Mouse (Mus musculus) layer of hippocampus, postnatal 14 days (tissue): ENCODE measurements at regions not wholly inside any gene's neighbourhood (a gene's known extent, or its start where the extent isn't known, plus 50 kb on each side); places are given as distances from the start of the nearest gene placed in this dataset.
A peak's percentile ranks its signal among the peaks of the same experiment; 100 is the strongest.
"Not testable (repeated sequence)": the region's sequence is repeated elsewhere in the genome, so short reads cannot be mapped to it uniquely, and the experiment has no call there.

Experiments
- DNase-seq, 2 experiments: peaks; one replicate each; pipeline ENCODE4 v3.0.0; 2021 to 2022; ENCODE audit warnings: low spot score in 2 of 2, mixed read lengths in 1 of 2

DNA sequence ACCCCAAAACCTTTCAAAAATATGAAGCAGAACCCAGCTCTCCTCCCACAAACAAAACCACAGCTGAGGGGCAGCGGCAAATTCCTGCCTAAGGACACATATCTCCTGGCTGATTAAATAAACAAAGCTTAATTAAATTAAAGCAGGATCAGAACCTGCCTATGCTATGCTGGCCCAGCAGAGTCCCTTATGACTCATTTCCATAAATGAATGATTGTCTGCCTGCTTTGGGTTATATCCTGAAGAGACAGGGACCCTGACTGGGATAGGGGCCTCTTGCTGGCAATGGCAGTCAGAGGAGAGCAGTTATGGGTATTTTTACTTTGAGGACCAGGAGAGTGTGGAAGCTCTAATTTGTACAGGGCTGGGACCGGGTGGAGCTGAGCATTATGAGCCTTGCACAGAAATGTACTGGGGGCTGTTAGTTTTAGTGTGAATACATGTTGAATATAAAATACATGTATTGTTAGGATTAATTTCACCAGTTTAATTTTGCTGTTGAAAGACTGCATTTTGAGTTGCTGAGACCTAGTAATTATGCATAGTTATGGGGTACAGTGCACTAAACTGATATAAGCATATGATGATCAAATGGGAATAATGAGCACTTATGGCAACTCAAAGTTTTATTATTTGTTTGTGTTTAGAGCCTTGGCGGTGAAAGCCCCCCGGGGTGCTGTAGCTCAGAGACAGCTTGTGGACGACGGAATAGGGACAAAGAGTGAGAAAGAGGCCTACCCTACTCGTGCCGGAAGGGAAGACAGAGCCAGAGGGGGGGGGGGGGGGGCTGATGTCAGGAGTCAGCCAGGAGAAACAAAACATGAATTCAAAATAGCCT is 156.7 kb downstream of the Cartpt start:
- no peak for DNase-seq

DNA sequence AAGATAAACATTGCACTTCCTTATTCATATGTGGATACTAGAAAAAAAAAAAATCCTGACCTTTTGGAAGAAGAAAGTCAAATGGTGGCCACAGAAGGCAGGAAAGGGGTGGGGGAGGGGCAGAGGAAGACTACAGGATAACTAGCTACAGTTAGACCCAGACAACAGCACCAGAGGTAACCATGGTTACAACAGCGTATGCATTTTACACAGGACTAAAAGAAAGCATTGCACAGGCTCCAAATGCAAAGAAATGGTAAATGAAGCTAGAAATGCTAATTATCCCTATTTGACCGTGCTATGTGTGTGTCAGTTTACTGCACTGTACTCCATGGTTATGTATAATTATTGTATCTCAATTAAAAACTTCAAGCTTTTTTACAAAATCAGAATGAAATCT is 158.4 kb downstream of the Cartpt start:
- DNase-seq: no peak

- DNase-seq: no peak
Observed at GRCm38 (mm10) chr13:99741981-99742380, 158.9 kb downstream of the Cartpt start.

DNA sequence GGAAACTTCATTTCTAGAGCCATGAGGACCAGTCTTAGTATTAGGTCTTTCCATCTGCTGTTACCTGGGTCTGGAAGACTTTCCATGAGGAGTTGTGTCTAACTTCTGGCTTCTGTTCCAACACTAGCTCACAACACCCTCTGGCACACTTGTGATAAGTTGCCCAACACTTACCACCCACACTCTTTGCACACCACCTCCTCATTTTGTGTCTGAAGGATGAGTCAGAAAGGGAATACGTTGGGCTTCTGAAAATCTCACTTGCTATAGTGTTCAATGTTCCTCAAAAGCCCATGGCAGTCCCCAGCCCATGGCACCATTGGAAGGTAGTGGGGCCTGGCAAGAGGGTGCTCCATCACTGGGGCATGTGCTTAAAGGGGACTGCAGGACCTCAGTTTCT is 161.5 kb downstream of the Cartpt start:
- DNase-seq: no peak

- DNase-seq: peak in 1 of 2 experiments; percentile 83
Observed at GRCm38 (mm10) chr13:99737271-99737670, 163.6 kb downstream of the Cartpt start.

DNA sequence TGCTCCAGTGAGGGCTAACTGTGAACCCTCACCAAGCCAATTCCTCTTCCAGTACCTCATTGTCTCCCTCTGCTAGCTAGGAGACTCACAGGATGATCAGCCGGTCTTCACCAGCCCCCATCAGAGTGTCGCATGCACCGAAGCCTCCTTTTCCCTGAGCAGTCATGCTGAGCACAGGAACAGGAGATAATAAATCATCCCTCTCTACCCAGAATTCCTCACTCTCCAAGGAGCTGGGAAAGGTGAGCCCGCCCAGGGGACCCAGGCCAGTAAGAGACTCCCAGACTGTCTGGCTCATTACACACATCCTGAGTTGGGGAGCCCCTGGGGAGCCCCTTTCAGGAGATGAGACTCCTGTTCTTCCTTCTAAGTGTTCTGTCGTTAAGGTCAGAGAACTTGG is 171.7 kb downstream of the Cartpt start:
- DNase-seq: no peak

DNA sequence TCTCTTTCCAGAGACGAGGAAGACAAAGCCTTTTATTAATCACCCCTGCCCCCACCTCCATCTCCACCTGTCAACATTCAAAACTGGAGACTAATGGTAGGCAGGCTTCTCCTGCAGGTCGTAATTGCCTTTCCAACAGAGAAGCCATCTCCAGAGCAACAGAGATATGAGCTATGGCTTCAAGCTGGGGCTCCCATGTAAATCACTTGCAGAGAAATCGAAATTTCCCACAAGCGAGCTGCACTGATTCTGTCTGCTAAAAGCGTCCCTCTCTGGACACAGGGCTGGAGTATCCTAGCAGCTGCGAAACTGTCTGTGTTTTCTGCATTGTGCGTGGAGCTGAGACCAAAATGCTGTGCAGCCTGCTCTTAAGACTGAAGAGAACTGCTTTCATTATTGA is 176.6 kb downstream of the Cartpt start:
- no peak for DNase-seq

- DNase-seq: no peak
Observed at GRCm38 (mm10) chr13:99723237-99723981, 177.5 kb downstream of the Cartpt start.

GRCm38 (mm10) chr13:99720566-99720965 is 180.3 kb downstream of the Cartpt start:
- DNase-seq: no peak

GRCm38 (mm10) chr13:99696559-99696890 is 180.2 kb upstream of the Map1b start:
- DNase-seq: no peak

DNA sequence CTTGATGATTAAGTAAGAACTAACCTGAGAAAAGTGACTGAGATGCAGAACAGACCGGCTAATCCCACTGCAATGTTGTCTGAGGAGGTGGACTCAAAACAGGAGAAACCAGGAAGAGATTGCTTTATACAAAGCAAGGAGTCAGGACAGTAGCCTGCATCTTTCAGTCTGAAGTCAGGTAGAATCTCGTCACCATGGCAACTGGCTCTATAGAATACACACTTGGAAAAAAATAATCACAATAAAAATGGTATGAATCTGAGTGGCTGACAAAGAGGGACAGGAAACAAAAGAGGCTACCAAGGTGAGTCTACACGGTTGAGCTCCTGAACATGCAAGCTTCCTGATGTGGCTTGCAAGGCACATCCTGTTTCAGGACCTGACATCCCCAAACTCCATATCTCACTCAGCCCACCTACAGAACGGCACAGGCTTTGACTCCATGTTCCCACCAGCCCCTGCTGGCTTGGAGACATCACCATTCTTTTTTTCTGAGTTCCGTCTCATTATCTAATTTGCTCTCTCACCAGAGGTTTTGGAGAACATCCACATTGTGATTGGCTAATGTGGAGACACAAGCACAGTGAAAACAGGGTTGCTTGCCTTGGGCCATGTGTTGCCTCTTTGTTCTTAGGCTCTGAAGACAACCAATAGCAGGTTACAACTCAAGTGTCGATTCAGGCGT is 179.7 kb upstream of the Map1b start:
- no peak for DNase-seq

DNA sequence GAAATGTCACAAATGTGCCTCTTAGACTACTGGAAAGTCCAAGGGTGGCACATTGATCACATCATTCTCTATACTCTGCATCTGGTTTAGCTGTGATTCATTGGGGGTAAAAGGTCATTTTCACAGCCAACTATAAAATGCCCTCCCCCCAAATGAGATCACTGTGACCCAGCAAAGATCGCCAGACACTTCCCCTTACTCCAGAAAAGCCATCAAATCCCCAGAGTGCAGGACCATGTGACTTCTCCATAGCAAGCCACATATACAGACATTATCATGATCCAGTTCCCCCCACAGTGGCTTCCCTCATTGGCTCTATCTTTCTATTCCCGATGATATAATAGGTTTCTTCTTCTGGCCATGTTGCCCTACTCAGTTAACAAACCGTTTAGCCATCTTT is 163.6 kb upstream of the Map1b start:
- DNase-seq: no peak

- no peak for DNase-seq
Observed at GRCm38 (mm10) chr13:99679430-99679829, 163.1 kb upstream of the Map1b start.

- peak; percentile 55 to 89 for DNase-seq
Observed at GRCm38 (mm10) chr13:99676393-99676792, 160.1 kb upstream of the Map1b start.

- peak; percentile 57 to 83 for DNase-seq
Observed at GRCm38 (mm10) chr13:99675951-99676350, 159.6 kb upstream of the Map1b start.

- DNase-seq: no peak
Observed at GRCm38 (mm10) chr13:99672714-99673113, 156.4 kb upstream of the Map1b start.

GRCm38 (mm10) chr13:99671747-99672146 is 155.4 kb upstream of the Map1b start:
- no peak for DNase-seq

GRCm38 (mm10) chr13:99669987-99670534 is 153.7 kb upstream of the Map1b start:
- peak in 1 of 2 experiments; percentile 50 for DNase-seq

GRCm38 (mm10) chr13:99668613-99669012 is 152.3 kb upstream of the Map1b start:
- DNase-seq: no peak

- no peak for DNase-seq
Observed at GRCm38 (mm10) chr13:99666086-99666485, 149.7 kb upstream of the Map1b start.

DNA sequence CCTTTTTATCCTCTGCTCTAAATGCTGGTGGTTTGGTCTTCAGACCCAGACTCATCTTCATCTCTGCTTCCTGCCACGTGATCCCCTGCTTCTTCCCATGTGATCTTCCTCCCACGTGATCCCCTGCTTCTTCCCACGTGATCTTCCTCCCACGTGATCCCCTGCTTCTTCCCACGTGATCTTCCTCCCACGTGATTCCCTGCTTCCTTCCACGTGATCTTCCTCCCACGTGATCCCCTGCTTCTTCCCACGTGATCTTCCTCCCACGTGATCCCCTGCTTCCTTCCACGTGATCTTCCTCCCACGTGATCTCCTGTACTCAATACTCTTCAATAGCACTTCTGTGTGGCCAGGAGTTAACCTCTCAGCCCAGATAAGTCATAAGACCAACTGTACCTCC is 147.1 kb upstream of the Map1b start:
- not testable (repeated sequence) for DNase-seq
